Mouse (Mus musculus): ENCODE measurements around the gene Itprip. TPM values are rescaled to one million over a fixed set of nuclear protein-coding genes. Genes with fewer than 3 reads are reported as not detected.

The Itprip gene
- total and polyA plus RNA-seq, 2 experiments from 2014 or later: 3.1 to 6.6 TPM

DNA sequence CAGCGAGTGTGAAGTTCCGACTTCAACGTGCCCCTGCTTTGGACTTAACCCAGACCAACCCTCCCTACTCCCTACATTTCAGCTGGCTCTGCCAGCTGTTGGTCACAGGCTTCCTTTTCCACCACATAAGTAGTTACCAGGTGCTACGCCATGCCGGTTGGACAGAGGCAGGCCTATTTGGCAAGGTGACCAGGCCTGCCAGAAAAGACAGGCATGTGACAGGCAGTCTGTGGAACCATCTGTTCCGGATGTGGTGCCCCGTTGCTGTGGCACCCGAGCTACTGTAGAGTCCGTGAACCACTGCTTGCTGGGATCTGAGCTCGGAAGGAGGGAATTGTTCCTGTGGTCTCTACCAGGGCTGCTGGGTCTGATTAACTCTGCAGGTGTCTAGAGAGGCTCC, 31.7 kb downstream of the Itprip start:
- no peaks in the 10 kb centered on the region for H3K27me3 ChIP-seq (ENCODE audit: insufficient read depth, low read length)
- no peak for DNase-seq (ENCODE audit: low spot score)
- ATAC-seq: no peak
- 66% methylated on average over 10 of the region's 10 CpGs for WGBS
- no peak for TF ChIP-seq CTCF (IDR thresholded peaks at IDR 0.05; ENCODE audit: low read depth)
- no peak overlapping the region for H3K4me2 ChIP-seq (ENCODE audit: low read depth, low read length)
- no peaks in the 10 kb centered on the region for H3K4me1 ChIP-seq (ENCODE audit: insufficient read depth, low read length)
- H3K9me3 ChIP-seq (ENCODE audit: low read length): no peaks in the 10 kb centered on the region
- no peak overlapping the region for H3K9ac ChIP-seq (replicated peaks; ENCODE audit: low read length)
- no peak overlapping the region for H3K27ac ChIP-seq
- H3K4me3 ChIP-seq (ENCODE audit: low read length): no peak overlapping the region
- H3K36me3 ChIP-seq (ENCODE audit: insufficient read depth, low read length): no peaks in the 10 kb centered on the region

DNA sequence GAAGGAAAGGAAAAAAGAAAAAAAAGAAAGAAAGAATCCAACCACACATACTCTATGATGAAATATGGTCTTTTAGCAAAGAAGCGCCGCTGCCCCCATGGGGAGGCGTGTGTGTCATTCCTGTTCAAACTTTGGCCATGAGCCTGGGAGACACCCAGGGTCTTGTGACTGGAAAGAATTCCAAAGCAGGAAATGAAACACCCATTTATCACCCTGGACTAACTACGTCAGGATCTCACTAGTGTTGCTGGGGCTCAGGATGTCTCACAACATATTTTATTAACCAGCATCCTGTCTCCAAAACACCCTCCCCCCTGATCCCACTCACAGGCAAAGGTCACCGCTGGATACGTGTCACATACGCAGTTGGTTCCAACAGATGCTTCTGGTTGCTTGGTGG, 32.5 kb downstream of the Itprip start:
- H3K27ac ChIP-seq: no peak overlapping the region
- no peak for TF ChIP-seq CTCF (IDR thresholded peaks at IDR 0.05; ENCODE audit: low read depth)
- no peaks in the 10 kb centered on the region for H3K9me3 ChIP-seq (ENCODE audit: low read length)
- 75% methylated on average over 7 of the region's 7 CpGs for WGBS
- DNase-seq (ENCODE audit: low spot score) (no peak), ATAC-seq (no peak)
- H3K9ac ChIP-seq (replicated peaks; ENCODE audit: low read length): no peak overlapping the region
- H3K4me1 ChIP-seq (ENCODE audit: insufficient read depth, low read length): no peaks in the 10 kb centered on the region
- H3K4me2 ChIP-seq (ENCODE audit: low read depth, low read length): no peak overlapping the region
- H3K4me3 ChIP-seq (ENCODE audit: low read length): no peak overlapping the region
- H3K27me3 ChIP-seq (ENCODE audit: insufficient read depth, low read length): no peaks in the 10 kb centered on the region
- H3K36me3 ChIP-seq (ENCODE audit: insufficient read depth, low read length): no peaks in the 10 kb centered on the region

DNA sequence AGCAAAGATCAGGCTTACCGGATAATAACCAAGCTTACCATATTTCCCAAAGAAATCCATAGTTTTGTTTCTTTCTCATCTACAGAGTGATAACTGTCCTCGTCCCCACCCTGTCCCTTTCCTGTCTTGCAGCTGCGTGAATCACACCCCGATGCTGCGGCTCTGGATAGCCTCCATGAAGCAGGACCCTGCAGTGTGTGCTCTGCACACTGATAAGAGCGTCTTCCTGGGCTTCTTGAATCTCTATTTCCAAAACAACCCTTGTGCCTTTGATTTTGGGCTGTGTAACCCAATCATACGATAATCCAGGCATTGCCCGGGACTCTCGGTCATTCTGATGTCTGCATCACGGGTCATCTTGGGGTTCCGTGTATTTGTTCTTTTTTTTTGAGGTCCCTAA, 33.2 kb downstream of the Itprip start:
- no peak for DNase-seq (ENCODE audit: low spot score)
- WGBS: 86% methylated on average over 11 of the region's 11 CpGs

DNA sequence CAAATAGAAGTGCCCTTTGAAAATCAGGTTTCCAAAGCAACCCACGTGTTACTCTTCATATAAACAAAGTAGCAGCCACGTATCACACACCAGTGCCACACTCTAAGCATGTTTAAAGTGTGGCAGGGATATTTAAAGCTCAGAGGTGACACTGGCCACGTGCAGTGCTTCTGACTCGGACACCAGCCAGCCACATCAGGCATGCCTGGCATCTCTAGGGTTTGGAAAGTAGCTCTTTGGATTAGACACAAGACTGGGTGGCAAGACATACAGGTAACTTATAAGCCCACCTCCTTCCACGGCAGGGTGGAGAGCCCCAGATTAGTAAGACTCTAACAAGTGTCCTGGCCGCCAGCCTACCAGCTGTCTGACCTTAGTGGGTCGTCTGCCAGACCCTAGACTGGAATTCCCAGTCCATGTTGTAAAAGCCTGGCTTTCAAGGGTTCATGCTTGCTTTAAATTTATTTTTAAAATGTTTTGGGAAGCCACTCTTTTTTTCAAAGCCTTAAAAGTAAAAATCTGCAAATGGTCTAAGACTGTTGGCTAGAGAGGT, 33.8 kb downstream of the Itprip start:
- DNase-seq (ENCODE audit: low spot score) (no peak), ATAC-seq (no peak)
- Histone ChIP-seq H3K27me3 (ENCODE audit: insufficient read depth, low read length) (no peaks in the 10 kb centered on the region), H3K9me3 (ENCODE audit: low read length) (no peaks in the 10 kb centered on the region), H3K36me3 (ENCODE audit: insufficient read depth, low read length) (no peaks in the 10 kb centered on the region), H3K9ac (replicated peaks; ENCODE audit: low read length) (no peak overlapping the region), H3K27ac (no peak overlapping the region), H3K4me3 (ENCODE audit: low read length) (no peak overlapping the region), H3K4me1 (ENCODE audit: insufficient read depth, low read length) (no peaks in the 10 kb centered on the region), H3K4me2 (ENCODE audit: low read depth, low read length) (no peak overlapping the region)
- no peak for TF ChIP-seq CTCF (IDR thresholded peaks at IDR 0.05; ENCODE audit: low read depth)
- WGBS: 58% methylated on average over 7 of the region's 7 CpGs

More for the DNA sequence above, 33.2 kb downstream of the Itprip start:
- Histone ChIP-seq H3K4me2 (ENCODE audit: low read depth, low read length) (no peak overlapping the region), H3K9me3 (ENCODE audit: low read length) (no peaks in the 10 kb centered on the region), H3K27ac (no peak overlapping the region), H3K36me3 (ENCODE audit: insufficient read depth, low read length) (no peaks in the 10 kb centered on the region), H3K4me1 (ENCODE audit: insufficient read depth, low read length) (no peaks in the 10 kb centered on the region), H3K4me3 (ENCODE audit: low read length) (no peak overlapping the region), H3K27me3 (ENCODE audit: insufficient read depth, low read length) (no peaks in the 10 kb centered on the region), H3K9ac (replicated peaks; ENCODE audit: low read length) (no peak overlapping the region)
- ATAC-seq: no peak
- TF ChIP-seq CTCF (IDR thresholded peaks at IDR 0.05; ENCODE audit: low read depth): no peak

DNA sequence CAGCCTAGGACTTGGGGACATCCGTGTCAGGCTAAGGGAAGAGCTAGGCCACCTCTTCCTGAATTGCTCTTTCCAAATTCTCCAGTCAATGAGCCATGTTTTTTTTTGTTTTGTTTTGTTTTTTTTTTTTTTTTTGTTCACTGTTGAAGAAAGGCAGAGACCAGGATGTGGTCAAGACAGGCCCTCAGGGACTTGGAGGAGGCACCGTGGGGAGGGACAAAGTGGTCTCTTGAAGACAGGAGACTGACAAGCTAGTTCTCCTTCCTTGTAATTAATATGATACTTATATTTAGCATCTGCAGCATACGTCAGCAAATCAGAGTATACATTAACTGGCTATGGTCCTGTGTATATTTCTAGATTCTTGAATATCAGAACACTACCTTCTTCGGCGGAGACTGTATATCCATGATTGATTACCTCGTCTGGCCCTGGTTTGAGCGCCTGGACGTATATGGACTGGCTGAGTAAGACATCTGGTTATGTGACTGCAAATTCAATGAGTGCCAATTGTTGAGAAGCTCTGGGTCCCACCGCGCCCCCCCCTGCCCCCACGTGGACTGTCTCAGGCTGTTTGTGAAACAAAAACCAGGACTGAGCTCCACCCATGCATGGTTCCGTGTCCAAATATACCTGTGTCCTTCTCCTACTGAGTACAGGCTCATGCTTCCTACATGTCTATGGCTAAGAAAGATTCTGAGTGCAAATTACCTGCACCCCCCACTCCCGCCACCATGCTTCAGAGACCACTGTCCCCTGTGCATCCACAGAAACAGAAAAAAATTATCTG, 34.6 kb downstream of the Itprip start:
- Histone ChIP-seq H3K4me3 (ENCODE audit: low read length) (no peak overlapping the region), H3K36me3 (ENCODE audit: insufficient read depth, low read length) (no peaks in the 10 kb centered on the region), H3K27me3 (ENCODE audit: insufficient read depth, low read length) (no peaks in the 10 kb centered on the region), H3K4me1 (ENCODE audit: insufficient read depth, low read length) (no peaks in the 10 kb centered on the region), H3K9ac (replicated peaks; ENCODE audit: low read length) (no peak overlapping the region), H3K27ac (no peak overlapping the region), H3K4me2 (ENCODE audit: low read depth, low read length) (no peak overlapping the region), H3K9me3 (ENCODE audit: low read length) (no peaks in the 10 kb centered on the region)
- no peak for ATAC-seq
- no peak for TF ChIP-seq CTCF (IDR thresholded peaks at IDR 0.05; ENCODE audit: low read depth)
- no peak for DNase-seq (ENCODE audit: low spot score)
- WGBS: 79% methylated on average over 13 of the region's 13 CpGs

DNA sequence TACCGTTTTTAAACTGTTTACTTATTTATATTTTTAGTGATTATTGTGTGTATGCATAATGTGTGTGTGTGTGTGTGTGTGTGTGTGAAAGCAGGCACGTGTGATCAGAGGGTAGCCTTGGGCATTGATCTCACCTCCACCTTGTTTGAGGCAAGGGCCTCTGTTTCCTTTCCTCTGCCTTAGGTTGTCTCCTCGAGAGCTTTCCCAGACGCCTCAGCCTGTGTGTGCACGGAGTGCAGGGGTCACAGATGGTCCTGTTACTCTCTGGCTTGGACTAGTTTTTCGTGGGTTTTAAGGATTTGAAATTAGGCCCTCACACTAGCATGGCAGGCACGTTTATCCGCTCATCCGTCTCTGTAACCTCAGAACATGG, 36.2 kb downstream of the Itprip start:
- 61% methylated on average over 9 of the region's 9 CpGs for WGBS
- ATAC-seq (peak; percentile 31; the same call in 1 of the 2 replicates), DNase-seq (ENCODE audit: low spot score) (no peak)
- Histone ChIP-seq H3K4me1 (ENCODE audit: insufficient read depth, low read length) (no peaks in the 10 kb centered on the region), H3K9me3 (ENCODE audit: low read length) (no peaks in the 10 kb centered on the region), H3K27me3 (ENCODE audit: insufficient read depth, low read length) (no peaks in the 10 kb centered on the region), H3K4me2 (ENCODE audit: low read depth, low read length) (no peak overlapping the region), H3K9ac (replicated peaks; ENCODE audit: low read length) (no peak overlapping the region), H3K36me3 (ENCODE audit: insufficient read depth, low read length) (no peaks in the 10 kb centered on the region), H3K4me3 (ENCODE audit: low read length) (no peak overlapping the region), H3K27ac (no peak overlapping the region)
- TF ChIP-seq CTCF (IDR thresholded peaks at IDR 0.05; ENCODE audit: low read depth): no peak

Measured in hindbrain, postnatal 0 days (tissue).